In genomic region chr6:81259878-81260277, GRCm38 (mm10) we compare ENCODE assay signal across 14 mouse cellular contexts.
DNase-seq lines count a peak whose midpoint lies in the region; ATAC-seq lines count a peak whose summit lies in the region.
"Had no signal": no experiment of that assay in that cellular context is flagged by ENCODE, and none has a peak within 500 bp of the region (broad histone marks: within the 10 kb centered on the region; RNA-seq: fewer than 3 reads in every experiment).

No protein-coding gene starts in this region.

- DNase-seq in cerebellum, postnatal 10 days: peak; percentile 56 to 62
- no peak for DNase-seq in cerebellum, adult 11 months
- peak; percentile 13 for DNase-seq in kidney, postnatal 14 days
- peak; percentile 1 for DNase-seq in lung, postnatal 14 days
- DNase-seq in lung, adult 18-20 months: no peak
- peak; percentile 20 to 43 for DNase-seq in right cerebral cortex, adult 2 months (ENCODE audit: low spot score in 2 of 2)
- DNase-seq in gastrocnemius, postnatal 25 days: no peak
- DNase-seq: heart, adult 2 months; midbrain, embryonic 14.5 days; thymus, postnatal 25 days had no signal

- H3K9me3 ChIP-seq in kidney, embryonic 16.5 days (ENCODE audit: low read length): no peaks in the 10 kb centered on the region; the same call in 1 of the 2 replicates
- H3K9me3 ChIP-seq: limb, embryonic 13.5 days had no signal

- 92% methylated on average over 1 of the region's 1 CpGs for WGBS in kidney, embryonic 16.5 days

- H3K36me3 ChIP-seq in kidney, embryonic 16.5 days (ENCODE audit: insufficient read depth, low read length): no peaks in the 10 kb centered on the region
- H3K36me3 ChIP-seq: limb, embryonic 13.5 days had no signal

- H3K27ac ChIP-seq in kidney, embryonic 16.5 days (ENCODE audit: low read length): no peak overlapping the region
- H3K27ac ChIP-seq: heart, adult 2 months; limb, embryonic 13.5 days had no signal

- no peak for ATAC-seq in kidney, embryonic 16.5 days (ENCODE audit: low FRiP score, low TSS enrichment)
- ATAC-seq: inflammation-experienced regulatory T-cells, adult 6 months had no signal

- H3K4me2 ChIP-seq in kidney, embryonic 16.5 days (replicated peaks; ENCODE audit: low read depth, low read length): no peak overlapping the region
- H3K4me2 ChIP-seq: limb, embryonic 13.5 days had no signal

- H3K9ac ChIP-seq in kidney, embryonic 16.5 days (replicated peaks; ENCODE audit: low read length): no peak overlapping the region
- H3K9ac ChIP-seq: limb, embryonic 13.5 days had no signal

- H3K27me3 ChIP-seq in kidney, embryonic 16.5 days (ENCODE audit: insufficient read depth, low read length): no peaks in the 10 kb centered on the region
- H3K27me3 ChIP-seq: limb, embryonic 13.5 days had no signal

- no peaks in the 10 kb centered on the region for H3K4me1 ChIP-seq in kidney, embryonic 16.5 days (ENCODE audit: insufficient read depth, low read length)
- H3K4me1 ChIP-seq: limb, embryonic 13.5 days had no signal

- no peak overlapping the region for H3K4me3 ChIP-seq in kidney, embryonic 16.5 days (ENCODE audit: low read length)
- H3K4me3 ChIP-seq: erythroblast, embryonic 14.5 days; heart, adult 2 months; limb, embryonic 13.5 days had no signal

Comparison
In these comparisons a context has a peak if more than half of its experiments do, and no peak if none do; other contexts are left out.
1. DNase-seq: peak in cerebellum, postnatal 10 days (2 of 2), kidney, postnatal 14 days (single experiment), lung, postnatal 14 days (single experiment) and right cerebral cortex, adult 2 months (2 of 2); none in cerebellum, adult 11 months (single experiment), lung, adult 18-20 months (0 of 2) and gastrocnemius, postnatal 25 days (single experiment).